Mouse (Mus musculus) brain, embryonic 14.5 days (tissue): ENCODE measurements around the gene Mxra8. TPM values are rescaled to one million over a fixed set of nuclear protein-coding genes. Genes with fewer than 3 reads are reported as not detected.

ENCODE experiments used
- DNase-seq: peaks from one replicate; pipeline ENCODE4 v3.0.0-alpha.2; 2011; ENCODE audit warnings: low read depth
- CTCF ChIP-seq: fragments of 200-500 bp; IDR thresholded peaks from 2 replicates; pipeline ENCODE4 v1.5.1; 2012; ENCODE audit warnings: inconsistent platforms, mild to moderate bottlenecking, moderate library complexity, borderline replicate concordance; ENCODE audit not compliant: insufficient read depth, insufficient read length; ENCODE audit errors: extremely low read depth
- POLR2A ChIP-seq: fragments of 200-500 bp; IDR thresholded peaks from 2 replicates; pipeline ENCODE4 v1.6.1; 2012; ENCODE audit warnings: mild to moderate bottlenecking, inconsistent platforms, borderline replicate concordance; ENCODE audit not compliant: poor library complexity, insufficient read depth, insufficient read length, severe bottlenecking; ENCODE audit errors: extremely low read depth
- polyA plus RNA-seq: library from polyadenylated mRNA; depleted of rRNA; stranded (reverse); fragments of >200 nt; gene quantifications from 2 replicates; pipeline ENCODE4 v1.2.3, GENCODE M21; 2012

The Mxra8 gene
- polyA plus RNA-seq, 1 experiment, result 39.9 TPM

- TF ChIP-seq CTCF (no peak), POLR2A (no peak)
- DNase-seq, result no peak
Observed at GRCm38 (mm10) chr4:155840076-155841002, 859 bp downstream of the Mxra8 start.

- DNase-seq, result peak; percentile 43
- TF ChIP-seq POLR2A (no peak), CTCF (0 out of 2 replicates have a peak, but pooled peaks have one; percentile 12)
Observed at GRCm38 (mm10) chr4:155841003-155841454, 1.5 kb downstream of the Mxra8 start.

GRCm38 (mm10) chr4:155841651-155842270, 2.3 kb downstream of the Mxra8 start:
- no peak for DNase-seq
- TF ChIP-seq POLR2A (no peak), CTCF (no peak)

GRCm38 (mm10) chr4:155843231-155843630, 3.8 kb downstream of the Mxra8 start:
- DNase-seq, result no peak
- TF ChIP-seq CTCF (no peak), POLR2A (no peak)

- TF ChIP-seq CTCF (peak; percentile 39; the same call in 1 of the 2 replicates), POLR2A (peak; percentile 76)
- DNase-seq, result peak; percentile 95
Observed at GRCm38 (mm10) chr4:155846871-155847578, 7.5 kb downstream of the Mxra8 start, which contains the start of gene Dvl1. Dvl1 (plus strand) TSS chr4:155847402.

- peak; percentile 65 for DNase-seq
Observed at GRCm38 (mm10) chr4:155847591-155848352, 8.3 kb downstream of the Mxra8 start.

GRCm38 (mm10) chr4:155848434-155849095, 9.1 kb downstream of the Mxra8 start:
- no peak for DNase-seq
- TF ChIP-seq CTCF (no peak), POLR2A (no peak)

More at GRCm38 (mm10) chr4:155847591-155848352, 8.3 kb downstream of the Mxra8 start:
- TF ChIP-seq CTCF (no peak), POLR2A (no peak)

- TF ChIP-seq CTCF (no peak), POLR2A (no peak)
- no peak for DNase-seq
Observed at GRCm38 (mm10) chr4:155849391-155849790, 9.9 kb downstream of the Mxra8 start.

- DNase-seq, result no peak
- TF ChIP-seq POLR2A (no peak), CTCF (no peak)
Observed at GRCm38 (mm10) chr4:155849792-155850451, 10.4 kb downstream of the Mxra8 start.

- DNase-seq, result no peak
- TF ChIP-seq CTCF (no peak), POLR2A (no peak)
Observed at GRCm38 (mm10) chr4:155851368-155851767, 11.9 kb downstream of the Mxra8 start.

GRCm38 (mm10) chr4:155851951-155852411, 12.5 kb downstream of the Mxra8 start:
- no peak for TF ChIP-seq CTCF
- no peak for DNase-seq

- no peak for TF ChIP-seq CTCF
- no peak for TF ChIP-seq POLR2A
- DNase-seq, result no peak
Observed at GRCm38 (mm10) chr4:155853421-155853820, 13.9 kb downstream of the Mxra8 start.

- TF ChIP-seq POLR2A (no peak), CTCF (no peak)
- DNase-seq, result no peak
Observed at GRCm38 (mm10) chr4:155854991-155855390, 15.5 kb downstream of the Mxra8 start.
